Mouse (Mus musculus) liver, adult 2 months (tissue): Measurements from ENCODE around the gene Rhoa. TPM values are rescaled to one million over a fixed set of nuclear protein-coding genes. Genes with fewer than 3 reads are reported as not detected.
"Not testable (repeated sequence)": the region's sequence is repeated elsewhere in the genome, so short reads cannot be mapped to it uniquely, and the experiment has no call there.

Source experiments
- DNase-seq: peaks from one replicate; pipeline ENCODE4 v3.0.0-alpha.2; 2011; ENCODE audit warnings: low read depth, low spot score; ENCODE audit errors: extremely low read depth
- H3K27ac ChIP-seq: fragments of 200-500 bp; replicated peaks from 2 replicates; pipeline ENCODE4 v1.5.1; 2012; ENCODE audit warnings: low read depth, mild to moderate bottlenecking, control low read depth, inconsistent platforms, low read length; ENCODE audit not compliant: insufficient read depth
- H3K27me3 ChIP-seq: fragments of 200-500 bp; 2 replicates; pipeline ENCODE4 v1.6.1; 2012; ENCODE audit warnings: mild to moderate bottlenecking, moderate library complexity, low read length, inconsistent platforms; ENCODE audit not compliant: control insufficient read depth, insufficient read depth
- H3K36me3 ChIP-seq: fragments of 200-500 bp; 2 replicates; pipeline ENCODE4 v1.6.1; 2012; ENCODE audit warnings: low read length, inconsistent platforms; ENCODE audit not compliant: control insufficient read depth, insufficient read depth
- H3K4me1 ChIP-seq: fragments of 200-500 bp; 2 replicates; pipeline ENCODE4 v1.6.1; 2011; ENCODE audit warnings: low read length; ENCODE audit not compliant: control insufficient read depth, insufficient read depth
- H3K4me3 ChIP-seq: fragments of 200-500 bp; 2 replicates; pipeline ENCODE4 v1.5.1; 2011; ENCODE audit warnings: low read depth, mild to moderate bottlenecking, control low read depth, low read length, moderate library complexity; ENCODE audit not compliant: insufficient read depth
- H3K79me2 ChIP-seq: fragments of 200-500 bp; 2 replicates; pipeline ENCODE4 v1.6.1; 2012; ENCODE audit warnings: inconsistent platforms, mild to moderate bottlenecking, low read length, moderate library complexity; ENCODE audit not compliant: control insufficient read depth, insufficient read depth
- H3K9ac ChIP-seq: fragments of 200-500 bp; 2 replicates; pipeline ENCODE4 v1.6.1; 2012; ENCODE audit warnings: low read depth, mild to moderate bottlenecking, control low read depth, inconsistent platforms, low read length
- CTCF ChIP-seq: fragments of 200-500 bp; IDR thresholded peaks from 2 replicates; pipeline ENCODE4 v1.5.1; 2011; ENCODE audit warnings: low read depth, low read length, control low read depth
- POLR2A ChIP-seq: fragments of 200-500 bp; IDR thresholded peaks from 2 replicates; pipeline ENCODE4 v1.6.1; 2011; ENCODE audit warnings: low read length, control low read depth; ENCODE audit not compliant: insufficient read depth; ENCODE audit errors: extremely low read depth
- WGBS: fragments of 180-500 bp; shearing (Covaris S2); methylation state at CpG from one replicate; pipeline ENCODE4 v1.1.7; 2018; 5-methylcytosine and 5-hydroxymethylcytosine counted together
- polyA plus RNA-seq: library from polyadenylated mRNA; depleted of rRNA; stranded (reverse); fragments of >200 nt; gene quantifications from 2 replicates; pipeline ENCODE4 v1.2.3, GENCODE M21; 2012
- total RNA-seq: library from RNA; depleted of rRNA; stranded (reverse); fragments of >200 nt; gene quantifications from 2 replicates; pipeline ENCODE4 v1.2.3, GENCODE M21; 2014

Rhoa gene
- total and polyA plus RNA-seq, 2 experiments, result 64.7 to 123 TPM

DNA sequence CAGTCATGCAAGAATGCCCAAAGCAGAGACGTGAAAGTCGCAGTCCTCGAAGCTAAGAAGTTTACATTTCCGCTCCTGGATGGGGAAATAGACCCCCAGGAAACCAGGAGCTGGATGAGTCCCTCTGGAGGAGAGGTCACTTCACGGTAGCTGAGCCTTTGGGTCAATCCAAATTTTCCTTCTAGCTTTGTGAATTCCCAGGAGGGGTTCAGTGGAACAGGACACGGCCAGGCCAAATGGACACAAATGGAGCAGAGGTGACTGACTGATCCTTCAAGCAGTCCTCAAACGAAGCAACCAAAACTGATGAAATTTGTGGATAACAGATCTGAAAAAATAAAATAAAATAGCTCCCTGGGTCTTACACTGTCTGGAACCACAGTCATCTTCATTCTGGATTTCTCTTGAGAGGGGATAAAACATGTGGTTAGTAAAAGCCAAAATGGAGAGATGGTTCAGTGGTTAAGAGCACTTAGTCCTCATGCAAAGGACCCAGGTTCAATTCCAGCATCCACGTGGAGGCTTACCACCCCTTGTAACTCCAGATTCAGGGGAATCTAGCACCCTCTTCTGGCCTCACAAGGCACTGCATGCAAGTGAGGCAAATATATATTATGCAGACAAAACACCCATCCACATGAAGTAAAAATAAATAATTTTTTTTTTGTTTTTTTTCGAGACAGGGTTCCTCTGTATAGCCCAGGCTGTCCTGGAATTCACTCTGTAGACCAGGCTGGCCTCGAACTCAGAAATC is 27.1 kb upstream of the Rhoa start:
- H3K36me3 ChIP-seq, result no peaks in the 10 kb centered on the region
- WGBS, result 76% methylated on average over 10 of the region's 10 CpGs
- H3K4me3 ChIP-seq, result no peak overlapping the region
- H3K4me1 ChIP-seq, result peaks cover 9% of the 10 kb centered on the region
- peak; percentile 57 for DNase-seq
- H3K27me3 ChIP-seq, result no peaks in the 10 kb centered on the region
- H3K79me2 ChIP-seq, result no peaks in the 10 kb centered on the region
- no peak overlapping the region for H3K9ac ChIP-seq
- H3K27ac ChIP-seq, result no peak overlapping the region
- TF ChIP-seq CTCF, result peak; percentile 62; the same call in 1 of the 2 replicates
- TF ChIP-seq POLR2A, result no peak

DNA sequence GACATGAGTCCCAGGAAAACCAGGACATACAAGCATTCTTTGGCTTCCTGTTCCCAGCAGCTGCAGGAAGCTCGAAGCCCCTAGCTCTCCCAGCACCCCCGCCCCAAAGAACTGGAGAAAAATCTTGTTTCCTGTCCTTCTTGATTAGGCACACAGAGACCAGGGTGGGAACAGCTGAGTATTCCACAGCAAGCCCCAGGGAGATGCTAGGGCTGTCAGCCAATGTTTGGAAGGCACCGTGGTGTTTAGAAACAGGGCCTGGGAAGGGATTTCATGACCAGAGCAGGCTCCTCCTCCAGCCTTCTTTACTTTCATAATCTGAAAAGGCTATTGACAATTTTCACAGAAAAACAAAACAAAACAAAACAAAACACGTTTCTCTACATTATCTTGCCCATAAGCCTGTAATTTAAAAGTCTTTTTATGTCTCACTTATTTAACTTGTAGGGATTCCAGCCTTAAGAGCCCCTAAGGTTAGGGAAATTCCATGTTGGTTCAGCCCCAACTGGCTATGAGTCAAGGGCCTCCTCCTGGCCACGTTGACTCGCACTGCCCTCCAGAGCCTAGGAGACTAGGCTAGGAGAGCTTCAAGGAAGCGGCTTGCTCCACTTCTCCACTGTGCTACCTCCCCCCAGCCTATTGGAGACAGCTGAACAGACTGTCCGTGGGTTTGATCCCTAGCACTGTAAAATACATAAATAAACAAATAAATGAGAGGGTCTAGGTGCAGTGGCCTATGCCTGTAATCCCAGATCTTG is 25.7 kb upstream of the Rhoa start:
- 20% methylated on average over 8 of the region's 8 CpGs for WGBS
- Histone ChIP-seq H3K4me1 (peaks cover 6% of the 10 kb centered on the region), H3K27ac (peak overlapping the region; percentile 12), H3K79me2 (no peaks in the 10 kb centered on the region), H3K27me3 (no peaks in the 10 kb centered on the region), H3K4me3 (no peak overlapping the region), H3K9ac (no peak overlapping the region), H3K36me3 (no peaks in the 10 kb centered on the region)
- TF ChIP-seq POLR2A (0 out of 2 replicates have a peak, but pooled peaks have one; percentile 7), CTCF (0 out of 2 replicates have a peak, but pooled peaks have one; percentile 6)
- DNase-seq, result peak; percentile 75

DNA sequence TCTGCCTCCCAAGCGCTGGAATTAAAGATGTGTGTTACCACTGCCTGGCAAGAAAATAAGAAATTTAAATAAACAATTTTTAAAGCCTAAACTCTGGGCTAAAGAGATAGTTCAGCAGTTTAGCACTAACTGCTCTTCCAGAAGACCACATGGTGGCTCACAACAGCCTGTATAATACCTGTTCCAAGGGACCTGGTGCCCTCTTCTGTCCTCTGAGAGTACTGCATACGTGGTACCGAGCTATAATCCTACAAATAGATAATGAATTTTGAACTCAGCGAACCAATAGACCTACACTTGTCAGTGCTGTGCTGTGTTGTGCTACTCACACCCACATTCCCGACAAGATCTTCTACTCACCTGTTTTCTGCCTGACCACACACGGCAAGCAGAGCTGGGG is 21.5 kb upstream of the Rhoa start:
- Histone ChIP-seq H3K27ac (no peak overlapping the region), H3K4me1 (peaks cover 5% of the 10 kb centered on the region), H3K36me3 (no peaks in the 10 kb centered on the region), H3K9ac (no peak overlapping the region), H3K79me2 (no peaks in the 10 kb centered on the region), H3K27me3 (no peaks in the 10 kb centered on the region), H3K4me3 (no peak overlapping the region)
- 6% methylated on average over 6 of the region's 6 CpGs for WGBS
- peak; percentile 66 for TF ChIP-seq CTCF
- TF ChIP-seq POLR2A, result no peak
- DNase-seq, result peak; percentile 78

DNA sequence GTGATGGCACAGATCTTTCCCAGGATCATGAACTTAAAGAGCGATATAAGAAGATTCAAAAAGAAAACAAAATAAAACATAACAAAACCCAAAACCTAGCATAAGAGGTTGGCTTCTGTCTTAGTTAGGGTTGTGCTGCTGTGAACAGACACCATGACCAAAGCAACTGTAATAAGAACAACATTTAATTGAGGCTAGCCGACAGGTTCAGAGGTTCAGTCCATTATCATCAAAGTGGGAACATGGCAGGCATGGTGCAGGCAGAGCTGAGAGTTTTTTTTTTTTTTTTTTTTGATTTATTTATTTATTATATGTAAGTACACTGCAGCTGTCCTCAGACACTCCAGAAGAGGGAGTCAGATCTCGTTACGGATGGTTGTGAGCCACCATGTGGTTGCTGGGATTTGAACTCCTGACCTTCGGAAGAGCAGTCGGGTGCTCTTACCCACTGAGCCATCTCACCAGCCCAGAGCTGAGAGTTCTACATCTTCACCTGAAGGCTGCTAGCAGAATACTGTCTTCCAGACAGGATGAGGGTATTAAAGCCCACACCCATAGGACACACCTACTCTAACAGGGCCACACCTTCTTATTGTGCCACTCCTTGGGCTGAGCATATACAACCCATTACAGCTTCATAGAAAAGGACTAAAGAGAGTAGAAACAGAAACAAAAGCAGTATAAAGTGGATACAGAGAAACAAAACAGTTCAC is 18.2 kb upstream of the Rhoa start:
- H3K27ac ChIP-seq, H3K36me3 ChIP-seq, H3K79me2 ChIP-seq, H3K4me3 ChIP-seq, DNase-seq, H3K27me3 ChIP-seq, H3K9ac ChIP-seq, H3K4me1 ChIP-seq: not testable (repeated sequence)
- WGBS, result 90% methylated on average over 6 of the region's 6 CpGs

DNA sequence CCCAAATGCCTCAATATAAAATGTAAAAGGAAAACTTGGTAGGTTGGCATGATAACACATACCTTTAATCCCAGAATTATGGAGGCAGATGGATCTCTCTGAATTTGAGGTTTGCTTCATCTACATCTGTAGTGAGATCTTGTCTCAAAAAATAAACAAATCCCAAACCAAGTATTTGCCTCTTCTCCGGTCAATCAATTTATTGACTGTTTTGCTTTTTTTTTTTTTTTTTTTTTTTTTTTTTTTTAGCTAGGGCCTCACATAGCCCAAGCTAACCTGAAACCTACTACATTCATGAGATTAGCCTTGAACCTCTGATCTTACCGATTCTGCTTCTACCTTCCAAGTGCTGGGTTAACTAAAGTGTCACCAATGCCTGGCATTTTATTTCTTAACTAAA is 16.6 kb upstream of the Rhoa start:
- Histone ChIP-seq H3K36me3 (no peaks in the 10 kb centered on the region), H3K27ac (no peak overlapping the region), H3K9ac (no peak overlapping the region), H3K4me3 (no peak overlapping the region), H3K4me1 (peaks cover 7% of the 10 kb centered on the region), H3K79me2 (no peaks in the 10 kb centered on the region), H3K27me3 (no peaks in the 10 kb centered on the region)
- WGBS, result 20% methylated on average over 2 of the region's 2 CpGs
- no peak for TF ChIP-seq CTCF
- TF ChIP-seq POLR2A, result no peak
- peak; percentile 68 for DNase-seq
